Mouse (Mus musculus): Measurements from ENCODE around the gene Gyg. TPM values are rescaled to one million over a fixed set of nuclear protein-coding genes. Genes with fewer than 3 reads are reported as not detected.
A peak's percentile ranks its signal among the peaks of the same experiment; 100 is the strongest.

Gene Gyg
- polyA plus RNA-seq, 1 experiment, result 14.8 TPM

DNA sequence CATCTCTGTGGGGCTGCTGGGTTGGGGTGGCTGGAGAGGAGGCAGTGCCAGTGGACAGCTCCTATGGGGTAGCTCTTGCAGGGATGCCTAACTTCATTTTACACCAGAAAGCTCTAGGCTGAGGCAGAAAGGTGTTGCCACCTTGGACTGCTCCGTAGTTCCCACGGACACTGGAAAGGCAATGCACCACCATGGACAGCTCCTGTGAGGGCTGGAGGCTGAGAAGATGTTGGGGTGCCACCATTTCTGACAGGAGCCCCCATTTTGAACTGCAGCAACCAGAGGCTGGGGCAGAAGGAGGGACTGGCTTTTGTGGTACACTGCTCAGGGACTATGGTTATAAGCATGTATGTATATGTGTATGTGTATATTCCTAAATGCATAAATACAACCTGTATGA is 43.2 kb downstream of the Gyg start:
- TF ChIP-seq FLI1 (IDR thresholded peaks at IDR 0.05; ENCODE audit: low read length) (no peak), GATA1 (IDR thresholded peaks at IDR 0.05; ENCODE audit: borderline replicate concordance, low read length) (no peak)
- Histone ChIP-seq H3K27me3 (replicated peaks) (no peaks in the 10 kb centered on the region), H3K4me3 (replicated peaks) (no peak overlapping the region), H3K36me3 (replicated peaks; ENCODE audit: low read length) (peaks cover 85% of the 10 kb centered on the region), H3K4me1 (no peaks in the 10 kb centered on the region), H3K9me3 (no peaks in the 10 kb centered on the region)

DNA sequence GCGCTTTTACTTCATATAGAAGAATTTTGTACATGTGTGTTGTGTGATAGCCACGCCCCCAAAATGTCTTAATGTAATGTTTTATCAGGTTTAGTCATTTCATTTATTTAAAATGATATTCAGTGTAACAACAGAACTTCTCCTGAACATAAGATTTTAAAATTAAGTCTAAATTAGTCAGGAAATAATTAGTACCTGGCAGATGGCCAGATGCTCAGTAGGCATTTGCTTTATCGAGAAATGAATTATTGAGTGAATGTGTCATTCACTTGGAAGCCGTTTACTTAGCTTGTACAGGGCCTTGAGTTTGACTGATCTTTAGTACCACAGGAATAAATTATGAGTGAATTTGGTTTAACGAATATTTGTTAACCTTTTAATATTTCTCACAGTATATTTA is 46.2 kb downstream of the Gyg start:
- H3K27me3 ChIP-seq (replicated peaks), result no peaks in the 10 kb centered on the region
- TF ChIP-seq GATA1 (IDR thresholded peaks at IDR 0.05; ENCODE audit: borderline replicate concordance, low read length) (no peak), FLI1 (IDR thresholded peaks at IDR 0.05; ENCODE audit: low read length) (no peak)
- no peak overlapping the region for H3K4me3 ChIP-seq (replicated peaks)
- peaks cover 10% of the 10 kb centered on the region for H3K4me1 ChIP-seq
- no peaks in the 10 kb centered on the region for H3K9me3 ChIP-seq
- peaks cover 80% of the 10 kb centered on the region for H3K36me3 ChIP-seq (replicated peaks; ENCODE audit: low read length)

DNA sequence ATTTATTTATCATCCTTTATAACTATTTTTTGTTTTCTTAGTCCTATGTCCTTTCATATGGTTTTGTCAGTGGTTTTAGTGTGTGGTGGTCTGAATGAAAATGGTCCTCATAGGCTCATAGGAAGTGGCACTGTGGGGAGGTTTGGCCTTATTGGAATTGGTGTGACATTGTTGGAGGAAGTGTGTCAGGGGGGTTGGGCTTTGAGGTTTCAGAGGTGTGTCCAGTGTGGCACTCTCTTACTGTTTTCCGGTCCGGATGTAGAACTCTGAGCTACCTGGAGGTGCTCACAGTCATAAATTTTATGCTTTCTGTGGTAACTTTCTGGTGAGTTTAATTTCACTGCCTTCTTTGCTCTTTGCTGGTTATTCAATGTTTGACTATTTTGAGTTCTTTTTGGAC is 50.3 kb downstream of the Gyg start:
- TF ChIP-seq FLI1 (IDR thresholded peaks at IDR 0.05; ENCODE audit: low read length) (no peak), GATA1 (IDR thresholded peaks at IDR 0.05; ENCODE audit: borderline replicate concordance, low read length) (no peak)
- Histone ChIP-seq H3K9me3 (no peaks in the 10 kb centered on the region), H3K27me3 (replicated peaks) (no peaks in the 10 kb centered on the region), H3K4me1 (peaks cover 10% of the 10 kb centered on the region), H3K4me3 (replicated peaks) (no peak overlapping the region), H3K36me3 (replicated peaks; ENCODE audit: low read length) (peaks cover 60% of the 10 kb centered on the region)

DNA sequence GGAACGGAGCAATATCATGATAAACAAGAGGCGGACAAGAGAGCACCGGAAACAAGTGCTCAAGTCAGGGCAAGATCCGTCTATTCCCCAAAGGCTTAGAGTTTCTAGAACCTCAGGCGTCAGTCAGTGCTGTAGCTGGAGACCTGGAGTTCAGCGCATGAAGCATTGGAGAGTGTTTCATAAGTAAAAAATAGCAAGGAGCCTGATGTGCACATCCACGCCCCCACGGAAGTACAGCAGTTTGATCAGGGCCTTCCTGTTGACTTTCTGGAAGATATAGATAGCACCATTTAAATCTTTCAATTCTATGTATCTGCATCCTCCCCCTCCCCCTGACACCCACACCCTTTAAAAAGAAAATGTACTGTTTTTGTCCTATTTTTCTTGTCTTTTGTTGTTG is 50.8 kb downstream of the Gyg start:
- H3K4me3 ChIP-seq (replicated peaks), result no peak overlapping the region
- TF ChIP-seq GATA1 (IDR thresholded peaks at IDR 0.05; ENCODE audit: borderline replicate concordance, low read length) (no peak), FLI1 (IDR thresholded peaks at IDR 0.05; ENCODE audit: low read length) (no peak)
- no peaks in the 10 kb centered on the region for H3K9me3 ChIP-seq
- H3K4me1 ChIP-seq, result peaks cover 10% of the 10 kb centered on the region
- H3K36me3 ChIP-seq (replicated peaks; ENCODE audit: low read length), result peaks cover 55% of the 10 kb centered on the region
- H3K27me3 ChIP-seq (replicated peaks), result no peaks in the 10 kb centered on the region

DNA sequence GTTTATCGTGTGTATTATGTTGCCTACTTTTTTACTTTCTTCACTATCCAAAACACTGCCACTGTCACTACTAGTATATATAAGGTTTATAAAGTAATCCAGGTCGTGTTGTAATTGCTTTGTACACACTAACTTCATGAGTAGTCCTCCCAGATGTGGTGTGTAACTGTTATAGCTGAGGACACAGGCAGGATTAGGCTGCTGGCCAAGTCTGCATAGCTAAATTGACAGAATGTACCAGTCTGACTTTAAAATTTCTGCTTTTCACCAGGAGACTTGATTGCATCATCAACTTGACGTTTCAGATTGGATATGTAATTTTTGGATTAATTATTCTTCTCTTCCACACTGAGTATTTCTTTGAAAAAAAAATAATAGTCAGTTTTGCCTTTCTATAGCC is 51.3 kb downstream of the Gyg start:
- Histone ChIP-seq H3K4me3 (replicated peaks) (no peak overlapping the region), H3K9me3 (no peaks in the 10 kb centered on the region), H3K27me3 (replicated peaks) (no peaks in the 10 kb centered on the region), H3K36me3 (replicated peaks; ENCODE audit: low read length) (peaks cover 50% of the 10 kb centered on the region), H3K4me1 (peaks cover 10% of the 10 kb centered on the region)
- TF ChIP-seq GATA1 (IDR thresholded peaks at IDR 0.05; ENCODE audit: borderline replicate concordance, low read length) (no peak), FLI1 (IDR thresholded peaks at IDR 0.05; ENCODE audit: low read length) (no peak)

DNA sequence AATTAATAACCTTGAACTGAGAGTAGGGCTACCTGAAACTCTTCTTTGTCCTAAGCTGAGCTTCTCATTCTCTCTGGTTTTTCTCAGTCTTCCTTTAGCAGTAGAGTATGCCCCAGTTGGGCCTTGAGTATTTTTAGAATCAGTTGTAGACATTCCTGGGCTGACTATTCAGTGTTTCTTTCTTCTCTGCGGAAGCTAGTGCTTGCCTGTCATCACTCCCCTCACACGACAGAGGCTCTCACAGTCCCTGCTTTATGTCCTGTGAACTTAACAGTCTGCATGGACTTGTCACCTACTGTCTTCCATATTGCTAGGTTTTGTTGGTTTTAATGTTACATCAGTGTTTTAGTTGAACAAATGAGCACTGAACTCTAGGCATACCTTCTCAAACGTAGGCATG is 73.0 kb downstream of the Gyg start:
- TF ChIP-seq FLI1 (IDR thresholded peaks at IDR 0.05; ENCODE audit: low read length), result no peak
- peaks cover 80% of the 10 kb centered on the region for H3K36me3 ChIP-seq (replicated peaks; ENCODE audit: low read length)
- no peaks in the 10 kb centered on the region for H3K27me3 ChIP-seq (replicated peaks)
- H3K4me1 ChIP-seq, result no peaks in the 10 kb centered on the region; the same call in 1 of the 2 replicates
- no peaks in the 10 kb centered on the region for H3K9me3 ChIP-seq
- H3K4me3 ChIP-seq (replicated peaks), result no peak overlapping the region

DNA sequence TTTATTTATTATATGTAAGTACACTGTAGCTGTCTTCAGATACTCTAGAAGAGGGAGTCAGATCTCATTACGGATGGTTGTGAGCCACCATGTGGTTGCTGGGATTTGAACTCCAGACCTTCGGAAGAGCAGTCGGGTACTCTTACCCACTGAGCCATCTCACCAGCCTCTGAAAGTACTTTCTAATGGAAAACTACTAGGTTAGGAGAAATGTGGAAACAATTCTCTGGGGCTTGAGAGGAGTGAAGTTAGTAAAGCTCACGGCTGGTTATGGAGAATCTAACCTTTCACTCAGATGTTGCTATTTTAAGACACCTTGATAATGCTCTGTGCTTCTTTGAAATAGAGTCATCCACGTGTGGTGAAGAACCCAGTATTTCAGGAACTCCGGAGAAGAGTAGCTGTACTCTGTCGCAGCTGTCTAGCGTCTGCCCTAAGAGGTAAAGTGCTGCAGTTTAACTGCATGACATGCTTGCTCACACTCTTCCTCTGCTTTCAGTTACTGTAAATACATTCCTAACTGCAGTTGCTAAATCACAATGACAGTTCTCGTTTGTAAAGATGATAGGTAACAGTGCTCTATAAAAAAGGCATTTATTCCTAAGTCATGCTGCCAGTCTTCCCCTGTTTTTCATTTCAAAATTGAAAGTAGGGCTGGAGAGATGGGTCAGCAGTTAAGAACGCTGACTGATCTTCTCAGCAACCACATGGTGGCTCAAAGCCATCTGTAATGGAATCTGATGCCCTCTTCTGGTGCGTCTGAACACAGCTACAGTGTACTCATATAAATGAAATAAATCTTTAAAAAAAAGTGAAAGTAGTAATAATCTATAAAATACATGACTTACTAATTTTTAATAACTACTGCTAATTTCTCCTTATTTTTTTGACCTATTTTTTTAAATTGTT is 78.7 kb downstream of the Gyg start:
- Histone ChIP-seq H3K9me3 (no peaks in the 10 kb centered on the region), H3K4me1 (peaks cover 5% of the 10 kb centered on the region), H3K36me3 (replicated peaks; ENCODE audit: low read length) (peaks cover 54% of the 10 kb centered on the region), H3K4me3 (replicated peaks) (peak overlapping the region; percentile 76), H3K27me3 (replicated peaks) (no peaks in the 10 kb centered on the region)
- no peak for TF ChIP-seq GATA1 (IDR thresholded peaks at IDR 0.05; ENCODE audit: borderline replicate concordance, low read length)
- no peak for TF ChIP-seq FLI1 (IDR thresholded peaks at IDR 0.05; ENCODE audit: low read length)

Other genes with a start within 250 kb of the Gyg start
- gene Cp, start 198.3 kb downstream of the Gyg start, polyA plus RNA-seq (2012; ENCODE audit: insufficient read depth, low replicate concordance), result 0.16 TPM in 1 of 2 replicates, not detected in the other
- gene Hps3, start 120.0 kb downstream of the Gyg start, polyA plus RNA-seq (2012; ENCODE audit: insufficient read depth, low replicate concordance), result 0.38 TPM in 1 of 2 replicates, not detected in the other
- gene Hltf, start 97.5 kb downstream of the Gyg start, polyA plus RNA-seq (2012; ENCODE audit: insufficient read depth, low replicate concordance), result 2.0 TPM in 1 of 2 replicates, not detected in the other
- gene Cpa3, start 86.9 kb upstream of the Gyg start, polyA plus RNA-seq (2012; ENCODE audit: insufficient read depth, low replicate concordance), result 5.4 TPM in 1 of 2 replicates, not detected in the other
- gene Cpb1, start 120.4 kb upstream of the Gyg start, polyA plus RNA-seq (2012; ENCODE audit: insufficient read depth, low replicate concordance), result not detected in 2 replicates
- gene Agtr1b, start 211.9 kb upstream of the Gyg start, polyA plus RNA-seq (2012; ENCODE audit: insufficient read depth, low replicate concordance), result not detected in 2 replicates